Mouse (Mus musculus): Measurements from ENCODE around the gene Swt1.

Gene Swt1

GRCm38 (mm10) chr1:151320408-151320807, 107.8 kb downstream of the Swt1 start:
- DNase-seq (ENCODE audit: extremely low spot score) = no peak

- DNase-seq (ENCODE audit: extremely low spot score) = no peak
These were observed 109.0 kb downstream of the Swt1 start for GRCm38 (mm10) chr1:151319267-151319666.
